Comparison of ENCODE assay signal across 20 mouse cellular contexts in the genomic region with DNA sequence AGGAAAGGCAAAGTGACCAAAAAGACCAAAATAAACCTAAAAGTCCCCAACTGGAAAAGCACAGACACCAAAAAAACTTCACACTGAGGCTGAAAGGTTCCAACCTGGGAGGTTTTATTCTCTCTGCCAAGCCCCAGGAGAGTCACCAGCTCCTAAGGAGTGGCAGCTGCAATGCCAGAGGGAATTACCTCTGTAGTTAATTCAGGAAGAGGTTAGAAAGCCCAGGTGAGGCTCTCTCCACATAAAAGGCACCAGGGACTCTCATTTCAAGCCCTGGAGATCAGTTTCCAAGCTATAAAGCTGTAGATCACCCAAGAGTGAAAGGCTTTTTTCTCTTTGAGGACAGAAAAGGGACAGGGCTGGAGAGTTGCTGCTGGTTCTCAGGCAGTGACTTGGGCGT. TPM values are rescaled to one million over a fixed set of nuclear protein-coding genes. Genes with fewer than 3 reads are reported as not detected.
A peak's percentile ranks its signal among the peaks of the same experiment; 100 is the strongest.
DNase-seq lines count a peak whose midpoint lies in the region; ATAC-seq and TF ChIP-seq lines count a peak whose summit lies in the region.
"Had no signal": no experiment of that assay in that cellular context is flagged by ENCODE, and none has a peak within 500 bp of the region (broad histone marks: within the 10 kb centered on the region; RNA-seq: fewer than 3 reads in every experiment).

No protein-coding gene starts in this region.

- peak overlapping the region; percentile 63 for H3K27ac ChIP-seq in heart, adult 2 months
- peak overlapping the region; percentile 34; the same call in 1 of the 2 replicates for H3K27ac ChIP-seq in neural tube, embryonic 15.5 days (replicated peaks)
- peak overlapping the region; percentile 47; the same call in 1 of the 2 replicates for H3K27ac ChIP-seq in limb, embryonic 15.5 days
- H3K27ac ChIP-seq in midbrain, embryonic 15.5 days: no peak overlapping the region
- no peak overlapping the region for H3K27ac ChIP-seq in midbrain, embryonic 10.5 days (replicated peaks)
- H3K27ac ChIP-seq: forebrain, embryonic 13.5 days; heart, embryonic 13.5 days; hindbrain, embryonic 15.5 days had no signal

- no peak overlapping the region for H3K9ac ChIP-seq in heart, adult 2 months (ENCODE audit: low read depth, low read length)
- no peak overlapping the region for H3K9ac ChIP-seq in neural tube, embryonic 15.5 days (replicated peaks)
- H3K9ac ChIP-seq in limb, embryonic 15.5 days: no peak overlapping the region
- no peak overlapping the region for H3K9ac ChIP-seq in midbrain, embryonic 15.5 days
- H3K9ac ChIP-seq: forebrain, embryonic 13.5 days; heart, embryonic 13.5 days; hindbrain, embryonic 15.5 days had no signal

- TF ChIP-seq EP300 in heart, adult 2 months (IDR thresholded peaks at IDR 0.05; ENCODE audit: insufficient read depth, low read depth, low read length): no peak

- TF ChIP-seq POLR2A in heart, adult 2 months (IDR thresholded peaks at IDR 0.05; ENCODE audit: insufficient read depth, low read depth, low read length): no peak

- H3K4me1 ChIP-seq in heart, adult 2 months (ENCODE audit: control insufficient read depth, insufficient read depth, low read length): no peaks in the 10 kb centered on the region
- H3K4me1 ChIP-seq in neural tube, embryonic 15.5 days: peaks cover 8% of the 10 kb centered on the region; the same call in 1 of the 2 replicates
- H3K4me1 ChIP-seq in limb, embryonic 15.5 days: peaks cover 22% of the 10 kb centered on the region
- no peaks in the 10 kb centered on the region for H3K4me1 ChIP-seq in midbrain, embryonic 15.5 days
- H3K4me1 ChIP-seq in midbrain, embryonic 10.5 days: peaks cover 7% of the 10 kb centered on the region; the same call in 1 of the 2 replicates
- H3K4me1 ChIP-seq: forebrain, embryonic 13.5 days; hindbrain, embryonic 15.5 days had no signal

- WGBS in heart, adult 2 months: 94% methylated on average over 1 of the region's 1 CpGs
- 32% methylated on average over 1 of the region's 1 CpGs for WGBS in neural tube, embryonic 15.5 days
- 52% methylated on average over 1 of the region's 1 CpGs for WGBS in limb, embryonic 15.5 days
- WGBS in midbrain, embryonic 15.5 days: 91% methylated on average over 1 of the region's 1 CpGs
- 83% methylated on average over 1 of the region's 1 CpGs for WGBS in midbrain, embryonic 10.5 days

- no peak for DNase-seq in heart, adult 2 months
- no peak for DNase-seq in heart, adult 18-20 months
- no peak for DNase-seq in neural tube, embryonic 10.5 days (ENCODE audit: extremely low spot score, low spot score)
- no peak for DNase-seq in midbrain, embryonic 10.5 days (ENCODE audit: low spot score)
- DNase-seq: adrenal gland, adult 2 months; adrenal gland, postnatal 25 days; cerebellum, adult 18-20 months; cerebellum, adult 9-11 months; cerebellum, postnatal 36 days; gastrocnemius, postnatal 10 days; heart, postnatal 4 days had no signal

- ATAC-seq in neural tube, embryonic 15.5 days (ENCODE audit: low FRiP score): no peak
- no peak for ATAC-seq in limb, embryonic 15.5 days (ENCODE audit: insufficient number of reproducible peaks, low FRiP score, low TSS enrichment, low read depth)
- no peak for ATAC-seq in midbrain, embryonic 15.5 days (replicated peaks)
- ATAC-seq: forebrain, embryonic 13.5 days; inflammation-experienced regulatory T-cells, adult 6 months; intestine, postnatal 0 days had no signal

- no peak overlapping the region for H3K4me2 ChIP-seq in neural tube, embryonic 15.5 days
- no peak overlapping the region for H3K4me2 ChIP-seq in limb, embryonic 15.5 days
- no peak overlapping the region for H3K4me2 ChIP-seq in midbrain, embryonic 15.5 days
- H3K4me2 ChIP-seq: forebrain, embryonic 13.5 days; heart, embryonic 13.5 days; hindbrain, embryonic 15.5 days had no signal

- no peaks in the 10 kb centered on the region for H3K79me2 ChIP-seq in heart, adult 2 months (replicated peaks; ENCODE audit: control insufficient read depth, insufficient read depth, low read length)

- no peak for TF ChIP-seq CTCF in heart, adult 2 months (IDR thresholded peaks at IDR 0.05)

- no peak overlapping the region for H3K4me3 ChIP-seq in heart, adult 2 months
- no peak overlapping the region for H3K4me3 ChIP-seq in neural tube, embryonic 15.5 days (replicated peaks)
- H3K4me3 ChIP-seq in limb, embryonic 15.5 days: no peak overlapping the region
- no peak overlapping the region for H3K4me3 ChIP-seq in midbrain, embryonic 15.5 days
- H3K4me3 ChIP-seq in midbrain, embryonic 10.5 days: no peak overlapping the region
- H3K4me3 ChIP-seq: forebrain, embryonic 13.5 days; heart, embryonic 13.5 days; hindbrain, embryonic 15.5 days had no signal

- intact Hi-C loops in heart, adult 2 months (cut with DNase I): no loop called here

- H3K27me3 ChIP-seq in heart, adult 2 months (ENCODE audit: control insufficient read depth, insufficient read depth, low read length): no peaks in the 10 kb centered on the region
- no peaks in the 10 kb centered on the region for H3K27me3 ChIP-seq in neural tube, embryonic 15.5 days (replicated peaks)
- no peaks in the 10 kb centered on the region for H3K27me3 ChIP-seq in limb, embryonic 15.5 days
- no peaks in the 10 kb centered on the region for H3K27me3 ChIP-seq in midbrain, embryonic 15.5 days (replicated peaks)
- H3K27me3 ChIP-seq in midbrain, embryonic 10.5 days (ENCODE audit: low read depth, poor library complexity, severe bottlenecking): peaks cover 27% of the 10 kb centered on the region
- H3K27me3 ChIP-seq: CH12.LX; forebrain, embryonic 13.5 days; heart, embryonic 13.5 days; hindbrain, embryonic 15.5 days had no signal

- H3K9me3 ChIP-seq in neural tube, embryonic 15.5 days (replicated peaks): no peaks in the 10 kb centered on the region
- H3K9me3 ChIP-seq in limb, embryonic 15.5 days: no peaks in the 10 kb centered on the region
- no peaks in the 10 kb centered on the region for H3K9me3 ChIP-seq in midbrain, embryonic 15.5 days
- H3K9me3 ChIP-seq in midbrain, embryonic 10.5 days (replicated peaks): no peaks in the 10 kb centered on the region
- H3K9me3 ChIP-seq: forebrain, embryonic 13.5 days; heart, embryonic 13.5 days; hindbrain, embryonic 15.5 days had no signal

- no peaks in the 10 kb centered on the region for H3K36me3 ChIP-seq in heart, adult 2 months (ENCODE audit: control insufficient read depth, insufficient read depth, low read length)
- peaks cover 29% of the 10 kb centered on the region for H3K36me3 ChIP-seq in neural tube, embryonic 15.5 days
- peaks cover 29% of the 10 kb centered on the region for H3K36me3 ChIP-seq in limb, embryonic 15.5 days
- H3K36me3 ChIP-seq in midbrain, embryonic 15.5 days (replicated peaks): peaks cover 21% of the 10 kb centered on the region; the same call in 1 of the 2 replicates
- peaks cover 32% of the 10 kb centered on the region for H3K36me3 ChIP-seq in midbrain, embryonic 10.5 days

RNA-seq across cellular contexts. Expression of a gene that starts 55.1 kb away (rescaled TPM):
- 1 to 10 TPM; 1.1 to 1.5 TPM for total RNA-seq in heart, adult 2 months (2021)
- 0.78 and 1.5 TPM in 2 replicates for polyA plus RNA-seq in heart, adult 2 months (2012; rRNA removed)
- total RNA-seq in heart, adult 18-20 months (2021): 1 to 10 TPM; 1.6 TPM
- 11.3 and 12.6 TPM in 2 replicates for polyA plus RNA-seq in neural tube, embryonic 15.5 days (2015; fragmentation: Nextera tagmentation; extraction: Ambion mirVana)
- polyA plus RNA-seq in limb, embryonic 15.5 days (2015; fragmentation: Nextera tagmentation; extraction: Ambion mirVana): 3.9 and 4.9 TPM in 2 replicates
- 19.7 and 21.0 TPM in 2 replicates for polyA plus RNA-seq in midbrain, embryonic 15.5 days (2015; fragmentation: Nextera tagmentation; extraction: Ambion mirVana)
- 5.6 and 7.2 TPM in 2 replicates for polyA plus RNA-seq in midbrain, embryonic 10.5 days (2016; fragmentation: Nextera tagmentation; extraction: Ambion mirVana)

Comparison
In these comparisons a context has a peak if more than half of its experiments do, and no peak if none do; other contexts are left out.
1. H3K27ac ChIP-seq: peak in heart, adult 2 months (single experiment), neural tube, embryonic 15.5 days (single experiment) and limb, embryonic 15.5 days (single experiment); none in midbrain, embryonic 15.5 days (single experiment) and midbrain, embryonic 10.5 days (single experiment).